Mouse (Mus musculus): Measurements from ENCODE around the gene Ldb2. TPM values are rescaled to one million over a fixed set of nuclear protein-coding genes. Genes with fewer than 3 reads are reported as not detected.

The Ldb2 gene
- total and polyA plus RNA-seq, 3 experiments = not detected

- H3K27ac ChIP-seq (ENCODE audit: control insufficient read depth, low read depth, low read length) = no peak overlapping the region
- H3K9me3 ChIP-seq (replicated peaks; ENCODE audit: insufficient read depth, low read length) = no peaks in the 10 kb centered on the region
- H3K27me3 ChIP-seq (ENCODE audit: control insufficient read depth in 1 of 2, insufficient read depth in 2 of 2, low read length in 2 of 2) = no peaks in the 10 kb centered on the region
- no peaks in the 10 kb centered on the region for H3K79me2 ChIP-seq (ENCODE audit: control insufficient read depth, insufficient read depth, low read length, poor library complexity)
- TF ChIP-seq ZKSCAN1 (IDR thresholded peaks at IDR 0.05; ENCODE audit: low read depth, low read length) (no peak), MAZ (IDR thresholded peaks at IDR 0.05; ENCODE audit: low read depth, low read length) (no peak), JUND (IDR thresholded peaks at IDR 0.05; ENCODE audit: low read depth, low read length) (no peak), CTCF (IDR thresholded peaks at IDR 0.05 in 2 of 3, conservative IDR thresholded peaks at IDR 0.05 in 1 of 3; ENCODE audit: control insufficient read depth in 1 of 3, insufficient read depth in 1 of 3, low read depth in 2 of 3, low read length in 3 of 3, poor library complexity in 1 of 3, severe bottlenecking in 1 of 3) (no peak), SIN3A (IDR thresholded peaks at IDR 0.05; ENCODE audit: low read length) (no peak), POLR2A (IDR thresholded peaks at IDR 0.05; ENCODE audit: control insufficient read depth in 1 of 2, insufficient read depth in 1 of 2, low read depth in 1 of 2, low read length in 2 of 2, poor library complexity in 1 of 2) (no peak), ZNF384 (IDR thresholded peaks at IDR 0.05; ENCODE audit: low read depth, low read length) (no peak), ETS1 (IDR thresholded peaks at IDR 0.05; ENCODE audit: low read depth, low read length) (no peak), TAL1 (IDR thresholded peaks at IDR 0.05; ENCODE audit: low read length) (no peak), MAFK (IDR thresholded peaks at IDR 0.05; ENCODE audit: borderline replicate concordance, low read depth, low read length) (no peak), TBP (IDR thresholded peaks at IDR 0.05; ENCODE audit: low read depth, low read length) (no peak), USF2 (IDR thresholded peaks at IDR 0.05; ENCODE audit: borderline replicate concordance in 1 of 2, insufficient read depth in 1 of 2, low read depth in 1 of 2, low read length in 2 of 2) (no peak), GABPA (IDR thresholded peaks at IDR 0.05; ENCODE audit: low read depth, low read length) (no peak), CHD2 (IDR thresholded peaks at IDR 0.05; ENCODE audit: low read length) (no peak)
- no peak for DNase-seq (ENCODE audit: low read depth, low spot score)
- no peaks in the 10 kb centered on the region for H3K36me3 ChIP-seq (ENCODE audit: control insufficient read depth in 1 of 2, insufficient read depth in 2 of 2, low read length in 2 of 2)
- H3K9ac ChIP-seq (ENCODE audit: control insufficient read depth, low read depth, low read length, poor library complexity, severe bottlenecking) = no peak overlapping the region
- no peaks in the 10 kb centered on the region for H3K4me1 ChIP-seq (ENCODE audit: control insufficient read depth in 1 of 2, insufficient read depth in 2 of 2, low read length in 2 of 2)
- no peak overlapping the region for H3K4me3 ChIP-seq (ENCODE audit: control insufficient read depth in 1 of 2, insufficient read depth in 1 of 2, low read depth in 2 of 2, low read length in 2 of 2)
Measured at GRCm38 (mm10) chr5:44709276-44709675, 90.2 kb downstream of the Ldb2 start.

- DNase-seq (ENCODE audit: low read depth, low spot score) = no peak
- TF ChIP-seq SMC3 (IDR thresholded peaks at IDR 0.05; ENCODE audit: low read depth, low read length) (no peak), RAD21 (IDR thresholded peaks at IDR 0.05; ENCODE audit: low read depth, low read length) (no peak), POLR2A (IDR thresholded peaks at IDR 0.05; ENCODE audit: control insufficient read depth in 1 of 2, insufficient read depth in 1 of 2, low read depth in 1 of 2, low read length in 2 of 2, poor library complexity in 1 of 2) (no peak), MAZ (IDR thresholded peaks at IDR 0.05; ENCODE audit: low read depth, low read length) (no peak), SIN3A (IDR thresholded peaks at IDR 0.05; ENCODE audit: low read length) (no peak), GATA1 (IDR thresholded peaks at IDR 0.05; ENCODE audit: low read depth, low read length) (no peak), GABPA (IDR thresholded peaks at IDR 0.05; ENCODE audit: low read depth, low read length) (no peak), POLR2AphosphoS5 (IDR thresholded peaks at IDR 0.05; ENCODE audit: borderline replicate concordance, low read depth, low read length) (no peak), CTCF (IDR thresholded peaks at IDR 0.05 in 2 of 3, conservative IDR thresholded peaks at IDR 0.05 in 1 of 3; ENCODE audit: control insufficient read depth in 1 of 3, insufficient read depth in 1 of 3, low read depth in 2 of 3, low read length in 3 of 3, poor library complexity in 1 of 3, severe bottlenecking in 1 of 3) (no peak), NELFE (IDR thresholded peaks at IDR 0.05; ENCODE audit: low read depth, low read length) (no peak), ZC3H11A (IDR thresholded peaks at IDR 0.05; ENCODE audit: low read depth, low read length) (no peak), CHD1 (IDR thresholded peaks at IDR 0.05; ENCODE audit: low read depth, low read length) (no peak), UBTF (IDR thresholded peaks at IDR 0.05; ENCODE audit: borderline replicate concordance, insufficient read depth, low read depth, low read length) (no peak), CHD2 (IDR thresholded peaks at IDR 0.05; ENCODE audit: low read length) (no peak), ELF1 (IDR thresholded peaks at IDR 0.05; ENCODE audit: low read depth, low read length) (no peak), TCF12 (IDR thresholded peaks at IDR 0.05; ENCODE audit: low read depth, low read length) (no peak), MAX (IDR thresholded peaks at IDR 0.05; ENCODE audit: low read length) (no peak), ZMIZ1 (IDR thresholded peaks at IDR 0.05; ENCODE audit: low read depth, low read length) (no peak), ZNF384 (IDR thresholded peaks at IDR 0.05; ENCODE audit: low read depth, low read length) (no peak), MYB (IDR thresholded peaks at IDR 0.05; ENCODE audit: low read depth, low read length) (no peak)
- H3K4me1 ChIP-seq (ENCODE audit: control insufficient read depth in 1 of 2, insufficient read depth in 2 of 2, low read length in 2 of 2) = no peaks in the 10 kb centered on the region
Measured at GRCm38 (mm10) chr5:44707946-44708345, 91.5 kb downstream of the Ldb2 start.

More at GRCm38 (mm10) chr5:44707946-44708345, 91.5 kb downstream of the Ldb2 start:
- Histone ChIP-seq H3K9ac (ENCODE audit: control insufficient read depth, low read depth, low read length, poor library complexity, severe bottlenecking) (no peak overlapping the region), H3K36me3 (ENCODE audit: control insufficient read depth in 1 of 2, insufficient read depth in 2 of 2, low read length in 2 of 2) (no peaks in the 10 kb centered on the region), H3K4me3 (ENCODE audit: control insufficient read depth in 1 of 2, insufficient read depth in 1 of 2, low read depth in 2 of 2, low read length in 2 of 2) (no peak overlapping the region), H3K27me3 (ENCODE audit: control insufficient read depth in 1 of 2, insufficient read depth in 2 of 2, low read length in 2 of 2) (no peaks in the 10 kb centered on the region; a peak in 1 of 4 replicates), H3K9me3 (replicated peaks; ENCODE audit: insufficient read depth, low read length) (no peaks in the 10 kb centered on the region), H3K27ac (ENCODE audit: control insufficient read depth, low read depth, low read length) (no peak overlapping the region), H3K79me2 (ENCODE audit: control insufficient read depth, insufficient read depth, low read length, poor library complexity) (no peaks in the 10 kb centered on the region)
